Mouse (Mus musculus): Measurements from ENCODE around the gene Gimap9. TPM values are rescaled to one million over a fixed set of nuclear protein-coding genes. Genes with fewer than 3 reads are reported as not detected.
A peak's percentile ranks its signal among the peaks of the same experiment; 100 is the strongest.

Gimap9 gene
- polyA plus RNA-seq, 1 experiment = 10.4 TPM

DNA sequence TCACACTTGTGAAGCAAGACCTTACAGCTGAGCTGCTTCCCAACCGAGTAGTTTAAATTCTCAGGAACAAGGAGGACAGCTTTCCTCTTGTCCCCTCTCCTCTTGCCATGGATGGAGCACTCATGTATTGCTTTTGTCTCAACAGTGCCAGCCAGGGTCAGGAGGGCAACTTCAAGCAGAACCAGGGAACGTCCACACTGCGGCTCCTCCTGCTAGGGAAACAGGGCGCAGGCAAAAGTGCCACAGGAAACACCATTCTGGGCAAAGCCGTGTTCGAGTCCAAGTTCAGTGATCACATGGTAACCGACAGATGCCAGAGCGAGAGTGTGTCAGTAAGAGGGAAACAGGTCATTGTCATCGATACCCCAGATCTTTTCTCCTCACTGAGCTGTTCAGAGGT, 25.9 kb upstream of the Gimap9 start:
- DNase-seq (ENCODE audit: low read depth in 1 of 2, low spot score in 2 of 2) = no peak
- H3K4me3 ChIP-seq (ENCODE audit: extremely low read depth, insufficient read depth, insufficient read length) = no peak overlapping the region
- H3K36me3 ChIP-seq (ENCODE audit: control insufficient read depth, insufficient read depth, low read length) = peaks cover 18% of the 10 kb centered on the region
- peaks cover 13% of the 10 kb centered on the region; the same call in 1 of the 2 replicates for H3K4me1 ChIP-seq (ENCODE audit: control insufficient read depth, insufficient read depth, insufficient read length)
- TF ChIP-seq POLR2A (IDR thresholded peaks at IDR 0.05; ENCODE audit: low read depth, low read length) = no peak
- no peak for TF ChIP-seq CTCF (IDR thresholded peaks at IDR 0.05; ENCODE audit: extremely low read depth, insufficient read depth, insufficient read length, insufficient replicate concordance)
- WGBS = 83% methylated on average over 9 of the region's 9 CpGs
- H3K27me3 ChIP-seq (ENCODE audit: control insufficient read depth, insufficient read depth, low read length) = no peaks in the 10 kb centered on the region
- H3K27ac ChIP-seq (ENCODE audit: insufficient read depth, low read length) = no peak overlapping the region

DNA sequence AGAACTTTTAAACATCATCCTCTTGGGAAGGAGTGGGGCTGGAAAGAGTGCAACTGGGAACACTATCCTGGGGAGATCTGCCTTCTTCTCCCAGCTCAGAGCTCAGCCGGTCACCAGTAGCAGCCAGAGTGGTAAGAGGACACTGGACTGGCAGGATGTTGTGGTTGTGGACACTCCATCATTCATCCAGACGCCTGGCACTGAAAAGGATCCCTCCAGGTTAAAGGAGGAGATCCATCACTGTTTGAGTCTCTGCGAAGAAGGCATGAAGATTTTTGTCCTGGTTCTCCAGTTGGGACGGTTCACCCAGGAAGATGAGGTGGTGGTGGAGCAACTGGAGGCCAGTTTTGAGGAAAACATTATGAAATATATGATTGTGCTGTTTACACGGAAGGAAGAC, 17.2 kb upstream of the Gimap9 start:
- WGBS = 88% methylated on average over 5 of the region's 5 CpGs
- Histone ChIP-seq H3K27ac (ENCODE audit: insufficient read depth, low read length) (no peak overlapping the region), H3K27me3 (ENCODE audit: control insufficient read depth, insufficient read depth, low read length) (no peaks in the 10 kb centered on the region), H3K4me3 (ENCODE audit: extremely low read depth, insufficient read depth, insufficient read length) (no peak overlapping the region), H3K4me1 (ENCODE audit: control insufficient read depth, insufficient read depth, insufficient read length) (peaks cover 10% of the 10 kb centered on the region; the same call in 1 of the 2 replicates), H3K36me3 (ENCODE audit: control insufficient read depth, insufficient read depth, low read length) (peaks cover 25% of the 10 kb centered on the region)
- TF ChIP-seq CTCF (IDR thresholded peaks at IDR 0.05; ENCODE audit: extremely low read depth, insufficient read depth, insufficient read length, insufficient replicate concordance) (no peak), POLR2A (IDR thresholded peaks at IDR 0.05; ENCODE audit: low read depth, low read length) (no peak)
- DNase-seq (ENCODE audit: low read depth in 1 of 2, low spot score in 2 of 2) = no peak

DNA sequence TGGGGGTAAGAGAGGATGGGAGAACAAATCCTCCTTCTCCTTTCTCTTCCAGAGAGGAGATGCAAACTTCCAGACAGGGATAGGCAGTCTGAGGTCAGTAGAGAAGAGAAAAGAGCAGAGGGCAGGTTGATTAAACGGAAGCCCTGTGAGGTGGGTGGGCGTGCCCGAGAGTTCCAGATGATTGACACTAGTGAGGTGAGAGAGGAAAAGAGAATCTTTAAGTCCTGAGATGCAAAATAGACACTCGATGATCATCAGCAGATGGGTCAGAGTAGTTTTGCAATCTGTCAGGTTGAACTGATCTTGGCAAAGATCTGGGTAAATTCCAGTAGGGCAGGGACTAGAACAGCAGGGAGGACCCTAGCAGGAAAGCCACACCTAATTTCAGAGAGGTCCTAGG, 11.2 kb upstream of the Gimap9 start:
- WGBS = 43% methylated on average over 4 of the region's 4 CpGs
- TF ChIP-seq CTCF (IDR thresholded peaks at IDR 0.05; ENCODE audit: extremely low read depth, insufficient read depth, insufficient read length, insufficient replicate concordance) = no peak
- no peak for TF ChIP-seq POLR2A (IDR thresholded peaks at IDR 0.05; ENCODE audit: low read depth, low read length)
- Histone ChIP-seq H3K27ac (ENCODE audit: insufficient read depth, low read length) (peak overlapping the region; percentile 65), H3K4me3 (ENCODE audit: extremely low read depth, insufficient read depth, insufficient read length) (no peak overlapping the region), H3K27me3 (ENCODE audit: control insufficient read depth, insufficient read depth, low read length) (no peaks in the 10 kb centered on the region), H3K4me1 (ENCODE audit: control insufficient read depth, insufficient read depth, insufficient read length) (peaks cover 31% of the 10 kb centered on the region; the same call in 1 of the 2 replicates), H3K36me3 (ENCODE audit: control insufficient read depth, insufficient read depth, low read length) (no peaks in the 10 kb centered on the region)
- no peak for DNase-seq (ENCODE audit: low read depth in 1 of 2, low spot score in 2 of 2)

DNA sequence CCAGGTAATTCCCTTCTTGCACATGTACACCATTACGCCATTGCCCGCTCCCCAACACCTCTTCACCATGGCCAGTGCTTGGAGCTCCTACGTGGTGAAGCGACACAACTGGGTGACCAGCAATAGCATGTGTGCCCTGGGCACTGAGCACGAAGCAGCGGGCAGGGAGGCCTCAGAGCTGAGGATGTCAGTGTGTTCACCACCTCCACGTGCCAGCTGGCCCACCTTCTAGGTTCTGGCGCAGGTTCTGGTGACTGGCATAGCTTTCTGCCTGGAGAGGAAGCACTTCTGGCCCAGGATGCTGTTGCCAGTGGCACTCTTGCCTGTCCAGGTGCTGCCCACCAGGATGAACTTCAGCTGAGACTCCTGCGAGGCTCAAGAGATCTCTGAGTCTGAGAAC, 10.5 kb upstream of the Gimap9 start:
- WGBS = 92% methylated on average over 9 of the region's 9 CpGs
- no peaks in the 10 kb centered on the region for H3K36me3 ChIP-seq (ENCODE audit: control insufficient read depth, insufficient read depth, low read length)
- peaks cover 31% of the 10 kb centered on the region; the same call in 1 of the 2 replicates for H3K4me1 ChIP-seq (ENCODE audit: control insufficient read depth, insufficient read depth, insufficient read length)
- no peak for DNase-seq (ENCODE audit: low read depth in 1 of 2, low spot score in 2 of 2)
- peak overlapping the region; percentile 65 for H3K27ac ChIP-seq (ENCODE audit: insufficient read depth, low read length)
- H3K27me3 ChIP-seq (ENCODE audit: control insufficient read depth, insufficient read depth, low read length) = no peaks in the 10 kb centered on the region
- no peak overlapping the region for H3K4me3 ChIP-seq (ENCODE audit: extremely low read depth, insufficient read depth, insufficient read length)
- no peak for TF ChIP-seq POLR2A (IDR thresholded peaks at IDR 0.05; ENCODE audit: low read depth, low read length)
- TF ChIP-seq CTCF (IDR thresholded peaks at IDR 0.05; ENCODE audit: extremely low read depth, insufficient read depth, insufficient read length, insufficient replicate concordance) = no peak

DNA sequence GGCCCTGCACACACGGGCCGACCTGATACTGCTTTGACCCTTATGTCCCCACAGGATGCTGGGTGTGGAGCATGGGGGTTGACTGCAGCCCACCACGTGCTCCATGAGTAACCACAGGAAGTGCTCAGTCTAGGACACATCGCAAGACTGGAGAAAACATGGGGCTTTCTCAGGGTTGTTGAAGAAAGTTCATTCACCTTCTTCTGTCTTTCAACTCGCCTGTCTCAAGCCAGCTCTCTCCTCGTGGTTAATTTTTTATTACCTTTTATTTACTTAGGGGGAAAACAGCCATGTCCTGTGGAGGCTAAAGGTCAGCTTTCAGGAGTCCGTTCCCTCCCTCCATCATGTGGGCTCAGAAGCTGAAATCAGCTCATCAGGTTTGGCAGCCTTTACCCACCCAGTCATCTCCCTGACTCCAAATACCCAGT, 9.8 kb upstream of the Gimap9 start:
- no peaks in the 10 kb centered on the region for H3K27me3 ChIP-seq (ENCODE audit: control insufficient read depth, insufficient read depth, low read length)
- peaks cover 31% of the 10 kb centered on the region; the same call in 1 of the 2 replicates for H3K4me1 ChIP-seq (ENCODE audit: control insufficient read depth, insufficient read depth, insufficient read length)
- H3K4me3 ChIP-seq (ENCODE audit: extremely low read depth, insufficient read depth, insufficient read length) = no peak overlapping the region
- TF ChIP-seq CTCF (IDR thresholded peaks at IDR 0.05; ENCODE audit: extremely low read depth, insufficient read depth, insufficient read length, insufficient replicate concordance) = no peak
- no peak for TF ChIP-seq POLR2A (IDR thresholded peaks at IDR 0.05; ENCODE audit: low read depth, low read length)
- H3K27ac ChIP-seq (ENCODE audit: insufficient read depth, low read length) = peak overlapping the region; percentile 65
- 19% methylated on average over 7 of the region's 7 CpGs for WGBS
- H3K36me3 ChIP-seq (ENCODE audit: control insufficient read depth, insufficient read depth, low read length) = no peaks in the 10 kb centered on the region
- no peak for DNase-seq (ENCODE audit: low read depth in 1 of 2, low spot score in 2 of 2)

DNA sequence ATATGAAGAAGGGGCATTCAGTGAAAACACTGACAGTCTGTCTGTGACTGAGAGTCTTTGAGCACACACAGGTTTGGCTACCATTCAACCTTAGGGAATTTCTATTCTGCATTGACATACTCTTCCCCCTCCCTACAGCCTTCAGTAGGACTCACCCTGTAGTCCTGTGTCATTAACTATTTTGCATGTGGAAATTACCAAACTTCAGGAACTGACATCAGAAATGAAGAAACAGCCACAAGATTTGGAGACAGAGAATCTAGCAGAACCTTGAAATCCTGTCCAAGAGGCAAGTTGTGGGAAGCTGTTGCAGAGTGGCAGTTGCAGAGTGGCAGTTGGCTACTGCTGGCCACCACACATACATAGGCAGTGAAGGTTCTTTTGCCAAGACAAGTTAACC, 7.9 kb upstream of the Gimap9 start:
- no peak overlapping the region for H3K27ac ChIP-seq (ENCODE audit: insufficient read depth, low read length)
- peaks cover 31% of the 10 kb centered on the region; the same call in 1 of the 2 replicates for H3K4me1 ChIP-seq (ENCODE audit: control insufficient read depth, insufficient read depth, insufficient read length)
- no peak for DNase-seq (ENCODE audit: low read depth in 1 of 2, low spot score in 2 of 2)
- H3K4me3 ChIP-seq (ENCODE audit: extremely low read depth, insufficient read depth, insufficient read length) = no peak overlapping the region
- no peaks in the 10 kb centered on the region for H3K36me3 ChIP-seq (ENCODE audit: control insufficient read depth, insufficient read depth, low read length)
- TF ChIP-seq POLR2A (IDR thresholded peaks at IDR 0.05; ENCODE audit: low read depth, low read length) (no peak), CTCF (IDR thresholded peaks at IDR 0.05; ENCODE audit: extremely low read depth, insufficient read depth, insufficient read length, insufficient replicate concordance) (no peak)
- H3K27me3 ChIP-seq (ENCODE audit: control insufficient read depth, insufficient read depth, low read length) = no peaks in the 10 kb centered on the region

DNA sequence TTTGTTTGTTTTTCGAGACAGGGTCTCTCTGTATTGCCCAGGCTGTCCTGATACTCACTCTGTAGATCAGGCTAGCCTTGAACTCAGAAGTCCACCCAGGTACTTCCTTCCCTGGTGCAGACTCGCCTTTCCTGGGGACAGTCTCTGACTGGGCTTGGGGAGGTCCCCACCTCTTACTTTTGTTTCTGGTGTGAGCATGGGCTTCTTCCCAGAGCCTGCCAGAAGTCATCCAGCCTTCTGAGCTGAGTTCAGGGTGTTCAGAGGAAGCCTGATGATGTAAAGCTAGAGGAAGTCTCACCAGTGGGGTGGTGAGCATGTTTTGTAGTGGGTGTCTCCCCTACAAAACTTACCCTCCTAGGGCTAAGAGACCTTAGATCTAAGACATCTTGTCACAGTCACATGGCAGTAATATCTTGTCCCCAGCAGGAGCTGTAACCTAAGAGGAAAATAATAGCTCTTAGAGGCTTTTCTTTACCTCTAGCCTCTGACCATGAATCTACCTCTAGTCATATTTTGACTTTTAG, 6.4 kb upstream of the Gimap9 start:
- no peaks in the 10 kb centered on the region for H3K27me3 ChIP-seq (ENCODE audit: control insufficient read depth, insufficient read depth, low read length)
- no peaks in the 10 kb centered on the region for H3K36me3 ChIP-seq (ENCODE audit: control insufficient read depth, insufficient read depth, low read length)
- TF ChIP-seq POLR2A (IDR thresholded peaks at IDR 0.05; ENCODE audit: low read depth, low read length) (no peak), CTCF (IDR thresholded peaks at IDR 0.05; ENCODE audit: extremely low read depth, insufficient read depth, insufficient read length, insufficient replicate concordance) (no peak)
- no peak overlapping the region for H3K27ac ChIP-seq (ENCODE audit: insufficient read depth, low read length)
- H3K4me3 ChIP-seq (ENCODE audit: extremely low read depth, insufficient read depth, insufficient read length) = no peak overlapping the region
- DNase-seq (ENCODE audit: low read depth in 1 of 2, low spot score in 2 of 2) = no peak
- H3K4me1 ChIP-seq (ENCODE audit: control insufficient read depth, insufficient read depth, insufficient read length) = peaks cover 21% of the 10 kb centered on the region; the same call in 1 of the 2 replicates
- WGBS = 69% methylated on average over 2 of the region's 2 CpGs

All from spleen, adult 2 months (tissue).